Mouse (Mus musculus) liver, embryonic 14.5 days (tissue): ENCODE data around the gene Cox6b1.

Experiments used
- CTCF ChIP-seq: IDR thresholded peaks from 2 replicates; pipeline ENCODE4 v1.5.1; 2016; ENCODE audit warnings: antibody characterized with exemption, low read depth, control low read depth
- EP300 ChIP-seq: IDR thresholded peaks from 2 replicates; pipeline ENCODE4 v1.6.1; 2016; ENCODE audit warnings: antibody characterized with exemption, low read depth

DNA sequence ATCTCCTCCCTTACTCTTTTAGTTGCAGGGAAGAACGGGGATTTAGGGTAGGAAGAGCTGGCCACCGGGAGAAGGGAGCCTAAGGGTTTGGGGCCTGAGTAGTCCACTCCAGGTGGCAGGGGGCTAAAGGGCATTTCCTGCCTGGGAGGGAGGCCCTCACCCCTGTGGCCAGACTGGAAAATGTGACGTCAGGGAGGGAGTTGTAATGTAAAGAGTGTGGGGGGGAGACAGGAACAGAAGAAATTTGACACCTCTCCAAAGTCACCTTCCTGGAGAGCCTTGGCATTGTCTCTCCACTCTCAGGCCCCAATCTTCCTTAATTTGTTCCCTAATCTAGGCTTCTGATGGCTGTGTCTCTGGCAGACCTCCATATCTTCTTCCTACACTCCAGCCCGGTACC lies 13.1 kb upstream of the Cox6b1 start:
- TF ChIP-seq CTCF (no peak), EP300 (no peak)
